ENCODE assay signal across 16 mouse cellular contexts in genomic region chrX:7308242-7308641, GRCm38 (mm10). TPM values are rescaled to one million over a fixed set of nuclear protein-coding genes. Genes with fewer than 3 reads are reported as not detected.
DNase-seq lines count a peak whose midpoint lies in the region; ATAC-seq and TF ChIP-seq lines count a peak whose summit lies in the region.
"Had no signal": no experiment of that assay in that cellular context is flagged by ENCODE, and none has a peak within 500 bp of the region (broad histone marks: within the 10 kb centered on the region; RNA-seq: fewer than 3 reads in every experiment).

No protein-coding gene starts in this region.

- no peaks in the 10 kb centered on the region for H3K4me1 ChIP-seq in lung, postnatal 0 days (ENCODE audit: insufficient read depth, low read depth, low read length)
- H3K4me1 ChIP-seq in lung, adult 2 months (ENCODE audit: control insufficient read depth, insufficient read depth, low read length): no peaks in the 10 kb centered on the region
- no peaks in the 10 kb centered on the region for H3K4me1 ChIP-seq in stomach, postnatal 0 days (replicated peaks; ENCODE audit: control insufficient read depth, insufficient read depth)
- no peaks in the 10 kb centered on the region for H3K4me1 ChIP-seq in heart, embryonic 11.5 days (ENCODE audit: control insufficient read depth, insufficient read depth, low read length)
- H3K4me1 ChIP-seq: limb, embryonic 13.5 days had no signal

- H3K27ac ChIP-seq in lung, postnatal 0 days (ENCODE audit: low read length): no peak overlapping the region
- no peak overlapping the region for H3K27ac ChIP-seq in stomach, postnatal 0 days (replicated peaks)
- H3K27ac ChIP-seq in heart, embryonic 11.5 days (ENCODE audit: low read depth, low read length): no peak overlapping the region
- H3K27ac ChIP-seq: heart, adult 2 months; limb, embryonic 13.5 days had no signal

- no peaks in the 10 kb centered on the region for H3K27me3 ChIP-seq in lung, postnatal 0 days (replicated peaks; ENCODE audit: insufficient read depth, low read length)
- H3K27me3 ChIP-seq in stomach, postnatal 0 days (ENCODE audit: control insufficient read depth, insufficient read depth, low read length): no peaks in the 10 kb centered on the region
- H3K27me3 ChIP-seq in heart, embryonic 11.5 days (ENCODE audit: control insufficient read depth, insufficient read depth, low read length): no peaks in the 10 kb centered on the region
- H3K27me3 ChIP-seq: limb, embryonic 13.5 days had no signal

- DNase-seq in lung, postnatal 0 days (ENCODE audit: low spot score): peak; percentile 16
- no peak for DNase-seq in lung, adult 2 months
- DNase-seq in NIH3T3 (ENCODE audit: low read depth): peak; percentile 71
- peak; percentile 15 for DNase-seq in stomach, postnatal 0 days (ENCODE audit: low spot score)
- no peak for DNase-seq in layer of hippocampus, adult 11-12 months (ENCODE audit: low spot score)
- DNase-seq in urinary bladder, adult 2 months (ENCODE audit: low spot score): no peak
- DNase-seq: cerebellum, adult 9-10 months; heart, adult 2 months; heart, postnatal 14 days; kidney, adult 18-20 months; kidney, postnatal 36 days; lung, adult 18-20 months had no signal

- ATAC-seq in lung, postnatal 0 days: no peak
- peak; percentile 85 for ATAC-seq in granulocyte monocyte progenitor cell, adult 5-6 weeks (replicated peaks; ENCODE audit: poor library complexity, severe bottlenecking)
- 0 out of 2 replicates have a peak, but pooled peaks have one; percentile 49 for ATAC-seq in stomach, postnatal 0 days (ENCODE audit: low FRiP score, low TSS enrichment)
- ATAC-seq in heart, embryonic 11.5 days (replicated peaks; ENCODE audit: insufficient number of reproducible peaks, low FRiP score, low TSS enrichment): no peak

- H3K4me3 ChIP-seq in lung, postnatal 0 days (ENCODE audit: low read depth, low read length): no peak overlapping the region
- no peak overlapping the region for H3K4me3 ChIP-seq in lung, adult 2 months (replicated peaks; ENCODE audit: extremely low read depth, low read depth, low read length)
- no peak overlapping the region for H3K4me3 ChIP-seq in stomach, postnatal 0 days (ENCODE audit: low read depth, low read length)
- H3K4me3 ChIP-seq in heart, embryonic 11.5 days (ENCODE audit: low read depth, low read length): no peak overlapping the region
- H3K4me3 ChIP-seq: heart, adult 2 months; limb, embryonic 13.5 days had no signal

- no peaks in the 10 kb centered on the region for H3K36me3 ChIP-seq in lung, postnatal 0 days (ENCODE audit: insufficient read depth, low read length)
- H3K36me3 ChIP-seq in stomach, postnatal 0 days (ENCODE audit: control insufficient read depth, insufficient read depth, low read length): no peaks in the 10 kb centered on the region
- no peaks in the 10 kb centered on the region for H3K36me3 ChIP-seq in heart, embryonic 11.5 days (ENCODE audit: control insufficient read depth, insufficient read depth, low read length)
- H3K36me3 ChIP-seq: limb, embryonic 13.5 days had no signal

- TF ChIP-seq EP300 in lung, postnatal 0 days (IDR thresholded peaks at IDR 0.05): no peak
- TF ChIP-seq EP300 in stomach, postnatal 0 days (optimal IDR thresholded peaks at IDR 0.05): no peak

- no peak overlapping the region for H3K4me2 ChIP-seq in lung, postnatal 0 days (replicated peaks; ENCODE audit: low read depth, low read length)
- H3K4me2 ChIP-seq in stomach, postnatal 0 days (replicated peaks; ENCODE audit: low read depth): no peak overlapping the region
- no peak overlapping the region for H3K4me2 ChIP-seq in heart, embryonic 11.5 days
- H3K4me2 ChIP-seq: limb, embryonic 13.5 days; midbrain, embryonic 11.5 days had no signal

- TF ChIP-seq POLR2A in lung, adult 2 months (IDR thresholded peaks at IDR 0.05; ENCODE audit: borderline replicate concordance, extremely low read depth, low read depth, low read length): no peak

- no peak overlapping the region for H3K9ac ChIP-seq in lung, postnatal 0 days (replicated peaks; ENCODE audit: low read depth)
- no peak overlapping the region for H3K9ac ChIP-seq in stomach, postnatal 0 days (ENCODE audit: low read length)
- H3K9ac ChIP-seq in heart, embryonic 11.5 days (ENCODE audit: low read depth, low read length): no peak overlapping the region
- H3K9ac ChIP-seq: limb, embryonic 13.5 days had no signal

- TF ChIP-seq CTCF in lung, postnatal 0 days (IDR thresholded peaks at IDR 0.05): no peak
- TF ChIP-seq CTCF in lung, adult 2 months (IDR thresholded peaks at IDR 0.05; ENCODE audit: insufficient read depth, low read length): no peak
- TF ChIP-seq CTCF in stomach, postnatal 0 days (IDR thresholded peaks at IDR 0.05; ENCODE audit: low read depth): no peak

- H3K9me3 ChIP-seq in lung, postnatal 0 days (ENCODE audit: low read length): no peaks in the 10 kb centered on the region
- H3K9me3 ChIP-seq in stomach, postnatal 0 days (ENCODE audit: control insufficient read depth, low read length): no peaks in the 10 kb centered on the region
- H3K9me3 ChIP-seq in heart, embryonic 11.5 days (replicated peaks; ENCODE audit: control insufficient read depth, low read length): no peaks in the 10 kb centered on the region
- H3K9me3 ChIP-seq: limb, embryonic 13.5 days had no signal

- WGBS in lung, postnatal 0 days: 26% methylated on average over 2 of the region's 2 CpGs
- 33% methylated on average over 2 of the region's 2 CpGs for WGBS in lung, adult 2 months
- WGBS in stomach, postnatal 0 days: 22% methylated on average over 2 of the region's 2 CpGs
- WGBS in heart, embryonic 11.5 days (ENCODE audit: insufficient replicate concordance): 48% methylated on average over 2 of the region's 2 CpGs

RNA-seq across cellular contexts. Expression of gene Clcn5, which starts 10.9 kb away (rescaled TPM):
- polyA plus RNA-seq in lung, postnatal 0 days (2015; fragmentation: Nextera tagmentation; extraction: Ambion mirVana): 3.1 and 3.2 TPM in 2 replicates
- 2.0 and 2.9 TPM in 2 replicates for polyA plus RNA-seq in lung, adult 2 months (2012; rRNA removed)
- total RNA-seq in granulocyte monocyte progenitor cell, adult 5-6 weeks (2014; fragmentation: Nextera tagmentation): 3.1 and 5.8 TPM in 2 replicates
- total RNA-seq in granulocyte monocyte progenitor cell, adult 5-6 weeks (2017): 3.3 and 4.6 TPM in 2 replicates
- 4.1 and 5.1 TPM in 2 replicates for polyA plus RNA-seq in stomach, postnatal 0 days (2015; fragmentation: Nextera tagmentation; extraction: Ambion mirVana)
- 8.1 and 9.0 TPM in 2 replicates for polyA plus RNA-seq in urinary bladder, adult 2 months (2012; rRNA removed)
- polyA plus RNA-seq in heart, embryonic 11.5 days (2014; fragmentation: Nextera tagmentation; extraction: Ambion mirVana): 24.9 and 35.1 TPM in 2 replicates

Comparison
In these comparisons a context has a peak if more than half of its experiments do, and no peak if none do; other contexts are left out.
1. DNase-seq: peak in lung, postnatal 0 days (single experiment), NIH3T3 (single experiment) and stomach, postnatal 0 days (single experiment); none in lung, adult 2 months (single experiment), layer of hippocampus, adult 11-12 months (single experiment) and urinary bladder, adult 2 months (single experiment).
2. ATAC-seq: peak in granulocyte monocyte progenitor cell, adult 5-6 weeks (single experiment) and stomach, postnatal 0 days (single experiment); none in lung, postnatal 0 days (single experiment) and heart, embryonic 11.5 days (single experiment).